Mouse (Mus musculus) skeletal muscle tissue, adult 2 months (tissue): ENCODE measurements at regions not wholly inside any gene's neighbourhood (a gene's known extent, or its start where the extent isn't known, plus 50 kb on each side); places are given as distances from the start of the nearest gene placed in this dataset.

Source experiments
- DNase-seq: peaks from one replicate; pipeline ENCODE4 v3.0.0-alpha.2; 2012; ENCODE audit warnings: low read depth, low spot score

GRCm38 (mm10) chr6:55627228-55627627 lies 53.8 kb downstream of the Neurod6 start:
- no peak for DNase-seq

- DNase-seq, result peak; percentile 42
Observed at GRCm38 (mm10) chr6:55620366-55620765, 60.7 kb downstream of the Neurod6 start.

GRCm38 (mm10) chr6:55617922-55618481 lies 63.1 kb downstream of the Neurod6 start:
- peak; percentile 12 for DNase-seq

- no peak for DNase-seq
Observed at GRCm38 (mm10) chr6:55610395-55610794, 70.7 kb downstream of the Neurod6 start.

- DNase-seq, result no peak
Observed at GRCm38 (mm10) chr6:55609976-55610375, 71.1 kb downstream of the Neurod6 start.

- DNase-seq, result no peak
Observed at GRCm38 (mm10) chr6:55609053-55609452, 72.0 kb downstream of the Neurod6 start.

GRCm38 (mm10) chr6:55597088-55597487 lies 84.0 kb downstream of the Neurod6 start:
- DNase-seq, result no peak

GRCm38 (mm10) chr6:55592126-55592525 lies 88.9 kb downstream of the Neurod6 start:
- no peak for DNase-seq

GRCm38 (mm10) chr6:55581106-55581505 lies 100.0 kb downstream of the Neurod6 start:
- no peak for DNase-seq

GRCm38 (mm10) chr6:55580036-55580435 lies 101.0 kb downstream of the Neurod6 start:
- DNase-seq, result no peak

GRCm38 (mm10) chr6:55579611-55580010 lies 101.5 kb downstream of the Neurod6 start:
- DNase-seq, result no peak

GRCm38 (mm10) chr6:55579105-55579504 lies 102.0 kb downstream of the Neurod6 start:
- DNase-seq, result no peak

GRCm38 (mm10) chr6:55578051-55578450 lies 103.0 kb downstream of the Neurod6 start:
- no peak for DNase-seq

GRCm38 (mm10) chr6:55567521-55567920 lies 113.5 kb downstream of the Neurod6 start:
- no peak for DNase-seq

GRCm38 (mm10) chr6:55565260-55566209 lies 113.8 kb downstream of the Adcyap1r1 start:
- no peak for DNase-seq

GRCm38 (mm10) chr6:55560606-55561005 lies 108.8 kb downstream of the Adcyap1r1 start:
- DNase-seq, result no peak

GRCm38 (mm10) chr6:55559797-55560196 lies 108.0 kb downstream of the Adcyap1r1 start:
- no peak for DNase-seq
